Mouse (Mus musculus): ENCODE results near the gene Zfp423. TPM values are rescaled to one million over a fixed set of nuclear protein-coding genes. Genes with fewer than 3 reads are reported as not detected.

The Zfp423 gene
- polyA plus RNA-seq, 1 experiment from 2014 or later: 39.2 TPM

DNA sequence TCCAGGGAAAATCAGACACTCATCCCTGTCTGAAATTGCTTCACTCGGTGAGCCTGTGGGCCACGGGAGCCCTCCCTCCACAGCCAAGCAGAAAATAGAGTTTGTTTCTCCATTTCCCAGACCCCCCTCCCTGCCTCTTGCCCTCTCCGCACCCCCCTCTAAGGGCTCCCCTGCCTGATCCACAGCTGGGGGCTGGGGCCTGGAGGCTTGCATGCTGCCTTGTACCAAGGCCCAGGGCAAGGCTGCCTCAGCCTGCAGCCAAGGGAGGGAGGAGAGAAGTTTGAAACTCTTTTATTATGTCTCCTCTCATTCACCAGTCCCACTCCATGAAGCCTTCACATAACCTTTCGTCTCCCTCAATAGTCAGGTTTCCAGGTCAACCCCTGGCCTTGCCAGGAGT is 224.5 kb downstream of the Zfp423 start:
- 69% methylated on average over 4 of the region's 4 CpGs for WGBS

DNA sequence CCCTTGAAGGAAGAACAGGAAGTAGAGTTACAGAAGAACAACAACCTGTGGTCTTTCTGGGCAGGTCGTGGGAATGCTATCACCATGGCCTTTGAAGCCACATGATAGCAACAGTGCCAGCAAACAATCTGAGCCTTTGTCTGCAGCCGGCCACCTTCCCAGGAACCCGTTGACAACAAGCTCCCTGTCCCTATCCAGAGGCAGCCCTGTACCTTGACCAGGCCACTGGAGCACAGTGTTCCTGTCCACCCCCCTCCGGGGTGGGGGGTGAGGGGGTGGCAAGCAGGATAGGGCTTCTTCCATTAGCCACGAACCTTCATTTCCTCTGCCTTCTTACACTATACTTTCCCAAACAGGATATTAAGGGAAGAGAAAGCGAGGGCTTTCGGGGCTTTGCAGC is 224.9 kb downstream of the Zfp423 start:
- H3K4me1 ChIP-seq (ENCODE audit: control insufficient read depth, insufficient read depth, low read length): peaks cover 10% of the 10 kb centered on the region
- H3K4me3 ChIP-seq (ENCODE audit: low read depth, low read length): no peak overlapping the region
- no peak overlapping the region for H3K9ac ChIP-seq (ENCODE audit: low read length)
- H3K36me3 ChIP-seq (ENCODE audit: control insufficient read depth, insufficient read depth, low read length): no peaks in the 10 kb centered on the region; the same call in 1 of the 2 replicates
- H3K27me3 ChIP-seq (ENCODE audit: control insufficient read depth, insufficient read depth, low read length): no peaks in the 10 kb centered on the region
- WGBS: 71% methylated on average over 7 of the region's 7 CpGs
- ATAC-seq (ENCODE audit: insufficient number of reproducible peaks, low FRiP score, low TSS enrichment, low read depth) (no peak), DNase-seq (ENCODE audit: low spot score) (no peak)
- H3K27ac ChIP-seq (replicated peaks; ENCODE audit: low read depth, low read length): no peak overlapping the region
- H3K4me2 ChIP-seq (ENCODE audit: low read depth, severe bottlenecking): no peak overlapping the region
- no peaks in the 10 kb centered on the region for H3K9me3 ChIP-seq (ENCODE audit: control insufficient read depth, low read length)

More for the DNA sequence above, 224.5 kb downstream of the Zfp423 start:
- ATAC-seq (ENCODE audit: insufficient number of reproducible peaks, low FRiP score, low TSS enrichment, low read depth): no peak
- Histone ChIP-seq H3K4me3 (ENCODE audit: low read depth, low read length) (no peak overlapping the region), H3K27me3 (ENCODE audit: control insufficient read depth, insufficient read depth, low read length) (no peaks in the 10 kb centered on the region), H3K9me3 (ENCODE audit: control insufficient read depth, low read length) (no peaks in the 10 kb centered on the region), H3K4me1 (ENCODE audit: control insufficient read depth, insufficient read depth, low read length) (peaks cover 10% of the 10 kb centered on the region), H3K27ac (replicated peaks; ENCODE audit: low read depth, low read length) (no peak overlapping the region), H3K9ac (ENCODE audit: low read length) (peak overlapping the region; percentile 17; the same call in 1 of the 2 replicates), H3K36me3 (ENCODE audit: control insufficient read depth, insufficient read depth, low read length) (no peaks in the 10 kb centered on the region; the same call in 1 of the 2 replicates), H3K4me2 (ENCODE audit: low read depth, severe bottlenecking) (no peak overlapping the region)
- DNase-seq (ENCODE audit: low spot score): no peak

DNA sequence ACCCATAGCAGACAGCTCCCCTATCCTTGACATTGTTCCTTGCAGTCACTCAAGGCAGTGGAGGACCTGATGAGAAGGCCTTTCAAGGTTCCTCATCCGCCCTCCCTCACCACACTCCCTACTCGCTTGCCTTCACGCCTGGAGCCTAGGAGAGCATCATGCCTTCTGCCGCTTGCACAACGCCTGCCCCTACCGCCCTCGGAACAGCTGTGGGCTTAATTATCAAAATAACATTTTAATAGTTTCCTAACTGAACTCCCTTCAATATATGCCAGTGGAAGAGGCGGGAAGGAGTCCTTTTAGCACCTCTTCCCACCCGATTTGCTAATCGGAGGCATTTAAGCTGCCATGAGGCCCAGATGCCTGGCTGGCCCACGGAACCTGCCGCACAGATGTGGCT is 228.3 kb downstream of the Zfp423 start:
- no peak for ATAC-seq (ENCODE audit: insufficient number of reproducible peaks, low FRiP score, low TSS enrichment, low read depth)
- Histone ChIP-seq H3K4me3 (ENCODE audit: low read depth, low read length) (no peak overlapping the region), H3K9me3 (ENCODE audit: control insufficient read depth, low read length) (no peaks in the 10 kb centered on the region), H3K9ac (ENCODE audit: low read length) (no peak overlapping the region), H3K36me3 (ENCODE audit: control insufficient read depth, insufficient read depth, low read length) (no peaks in the 10 kb centered on the region; the same call in 1 of the 2 replicates), H3K4me2 (ENCODE audit: low read depth, severe bottlenecking) (no peak overlapping the region), H3K4me1 (ENCODE audit: control insufficient read depth, insufficient read depth, low read length) (peaks cover 10% of the 10 kb centered on the region), H3K27me3 (ENCODE audit: control insufficient read depth, insufficient read depth, low read length) (no peaks in the 10 kb centered on the region), H3K27ac (replicated peaks; ENCODE audit: low read depth, low read length) (no peak overlapping the region)
- 88% methylated on average over 12 of the region's 12 CpGs for whole genome bisulfite sequencing
- no peak for DNase-seq (ENCODE audit: low spot score)

DNA sequence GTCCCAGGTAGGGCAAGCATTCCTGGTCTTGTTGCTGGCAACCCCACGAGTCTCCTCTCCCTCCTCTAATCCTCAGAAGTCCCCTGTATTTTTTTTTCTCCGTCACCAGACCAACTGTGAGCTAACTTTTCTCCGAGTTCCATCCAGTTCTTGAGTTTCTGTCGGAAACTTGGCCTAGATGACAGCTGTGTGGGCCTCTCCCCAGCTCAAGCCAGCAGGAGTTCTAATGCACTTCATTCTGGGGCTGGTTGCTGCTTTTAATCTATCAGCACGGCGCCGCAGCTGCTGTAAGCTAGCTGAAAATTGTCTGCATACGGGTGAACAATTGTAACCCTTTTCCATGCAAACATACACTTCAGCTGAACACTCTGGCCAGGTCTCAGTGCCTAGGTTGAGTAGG is 236.4 kb downstream of the Zfp423 start:
- H3K4me1 ChIP-seq (ENCODE audit: control insufficient read depth, insufficient read depth, low read length): peaks cover 2% of the 10 kb centered on the region
- ATAC-seq (ENCODE audit: insufficient number of reproducible peaks, low FRiP score, low TSS enrichment, low read depth) (no peak), DNase-seq (ENCODE audit: low spot score) (no peak)
- no peak overlapping the region for H3K4me2 ChIP-seq (ENCODE audit: low read depth, severe bottlenecking)
- H3K9ac ChIP-seq (ENCODE audit: low read length): no peak overlapping the region
- no peaks in the 10 kb centered on the region for H3K36me3 ChIP-seq (ENCODE audit: control insufficient read depth, insufficient read depth, low read length)
- no peaks in the 10 kb centered on the region for H3K9me3 ChIP-seq (ENCODE audit: control insufficient read depth, low read length)
- no peaks in the 10 kb centered on the region for H3K27me3 ChIP-seq (ENCODE audit: control insufficient read depth, insufficient read depth, low read length)
- H3K27ac ChIP-seq (replicated peaks; ENCODE audit: low read depth, low read length): peak overlapping the region; percentile 5; the same call in 1 of the 2 replicates
- H3K4me3 ChIP-seq (ENCODE audit: low read depth, low read length): no peak overlapping the region
- WGBS: 51% methylated on average over 8 of the region's 8 CpGs

DNA sequence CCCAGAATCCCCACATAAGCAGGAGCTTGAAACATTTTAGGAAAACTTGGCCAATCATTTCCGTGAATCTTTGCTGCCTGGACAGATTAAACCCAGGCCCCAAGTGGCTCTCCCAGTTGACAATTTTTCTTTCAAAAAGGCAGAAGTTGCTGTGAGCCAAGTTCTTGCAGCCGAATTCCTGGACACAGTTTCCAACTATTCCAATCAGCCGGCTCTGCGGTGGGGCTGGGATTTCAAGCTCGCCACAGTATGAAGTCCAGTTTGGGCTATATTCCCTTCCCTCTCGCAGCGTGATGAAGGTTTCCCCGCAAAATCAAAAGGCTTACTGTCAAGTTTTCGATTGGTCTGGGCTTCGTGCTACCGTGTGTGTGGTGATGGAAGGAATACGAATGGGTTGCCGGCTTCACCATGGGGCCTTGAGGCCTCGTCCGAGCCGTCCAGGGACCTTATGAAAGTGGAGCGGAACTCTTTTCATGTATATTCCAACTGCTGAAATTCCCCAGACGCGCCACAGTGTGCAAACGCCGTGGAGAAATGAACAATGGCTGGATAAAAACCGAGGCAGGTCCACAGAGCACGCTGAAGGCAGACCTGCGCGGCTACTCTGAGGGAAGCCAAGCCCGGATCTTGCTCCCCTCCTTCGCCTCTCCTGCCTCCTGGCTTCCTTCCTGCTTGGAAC is 240.1 kb downstream of the Zfp423 start:
- no peak overlapping the region for H3K4me2 ChIP-seq (ENCODE audit: low read depth, severe bottlenecking)

DNA sequence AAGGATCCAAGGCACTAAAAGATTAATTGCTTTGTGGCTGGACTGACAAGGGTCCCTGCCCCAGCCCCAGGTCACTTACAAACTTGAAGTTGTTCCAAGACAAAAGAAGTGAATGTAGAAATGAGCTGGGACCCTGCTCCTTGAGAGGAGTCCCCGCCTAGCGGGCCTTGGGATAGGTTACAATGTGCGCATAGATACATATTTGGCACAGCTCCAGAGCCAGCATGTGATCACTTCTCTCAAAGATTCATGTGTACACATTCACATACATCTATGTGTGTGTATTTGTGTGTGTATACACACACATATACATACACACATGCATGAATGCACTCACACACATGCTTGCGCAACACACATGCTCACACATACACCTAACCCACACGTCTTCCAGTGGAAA is 241.9 kb downstream of the Zfp423 start:
- no peak overlapping the region for H3K4me2 ChIP-seq (ENCODE audit: low read depth, severe bottlenecking)
- no peak overlapping the region for H3K4me3 ChIP-seq (ENCODE audit: low read depth, low read length)
- H3K9ac ChIP-seq (ENCODE audit: low read length): no peak overlapping the region
- 85% methylated on average over 5 of the region's 5 CpGs for WGBS
- no peaks in the 10 kb centered on the region for H3K27me3 ChIP-seq (ENCODE audit: control insufficient read depth, insufficient read depth, low read length)
- DNase-seq (ENCODE audit: low spot score) (no peak), ATAC-seq (ENCODE audit: insufficient number of reproducible peaks, low FRiP score, low TSS enrichment, low read depth) (no peak)
- no peaks in the 10 kb centered on the region for H3K36me3 ChIP-seq (ENCODE audit: control insufficient read depth, insufficient read depth, low read length)
- H3K9me3 ChIP-seq (ENCODE audit: control insufficient read depth, low read length): no peaks in the 10 kb centered on the region
- peaks cover 28% of the 10 kb centered on the region for H3K4me1 ChIP-seq (ENCODE audit: control insufficient read depth, insufficient read depth, low read length)
- no peak overlapping the region for H3K27ac ChIP-seq (replicated peaks; ENCODE audit: low read depth, low read length)

More for the DNA sequence above, 240.1 kb downstream of the Zfp423 start:
- ATAC-seq (ENCODE audit: insufficient number of reproducible peaks, low FRiP score, low TSS enrichment, low read depth): no peak
- no peak for DNase-seq (ENCODE audit: low spot score)
- H3K9me3 ChIP-seq (ENCODE audit: control insufficient read depth, low read length): no peaks in the 10 kb centered on the region
- WGBS: 84% methylated on average over 27 of the region's 27 CpGs
- no peak overlapping the region for H3K4me3 ChIP-seq (ENCODE audit: low read depth, low read length)
- peaks cover 28% of the 10 kb centered on the region for H3K4me1 ChIP-seq (ENCODE audit: control insufficient read depth, insufficient read depth, low read length)
- H3K27me3 ChIP-seq (ENCODE audit: control insufficient read depth, insufficient read depth, low read length): no peaks in the 10 kb centered on the region
- H3K9ac ChIP-seq (ENCODE audit: low read length): no peak overlapping the region
- no peak overlapping the region for H3K27ac ChIP-seq (replicated peaks; ENCODE audit: low read depth, low read length)
- no peaks in the 10 kb centered on the region for H3K36me3 ChIP-seq (ENCODE audit: control insufficient read depth, insufficient read depth, low read length)

DNA sequence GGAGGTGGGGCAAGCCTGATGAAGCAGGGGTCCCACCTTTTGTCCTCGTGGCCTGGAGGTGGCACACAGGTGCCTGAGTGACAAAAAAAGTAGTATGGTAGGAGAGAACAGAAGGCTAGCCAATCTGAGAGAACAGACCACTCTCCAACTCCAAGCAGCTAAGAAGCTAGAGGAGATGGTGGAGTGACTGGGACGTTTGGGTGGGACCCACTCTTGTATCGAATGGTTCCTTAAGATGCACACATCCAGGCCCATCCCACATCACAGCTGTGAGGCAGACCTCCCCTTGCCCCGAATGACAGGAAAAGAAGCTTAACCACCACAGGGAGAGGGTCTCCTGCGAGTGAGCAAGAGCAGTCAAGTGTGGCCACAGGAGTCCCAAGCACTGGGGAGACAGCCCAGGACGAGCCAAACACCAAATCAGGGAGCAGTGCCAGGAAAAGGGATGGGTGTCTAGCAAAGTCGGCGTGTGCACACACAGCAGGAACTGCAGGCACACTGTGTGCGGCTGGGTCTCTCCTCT is 242.6 kb downstream of the Zfp423 start:
- Histone ChIP-seq H3K27ac (replicated peaks; ENCODE audit: low read depth, low read length) (peak overlapping the region; percentile 76), H3K9me3 (ENCODE audit: control insufficient read depth, low read length) (no peaks in the 10 kb centered on the region), H3K36me3 (ENCODE audit: control insufficient read depth, insufficient read depth, low read length) (no peaks in the 10 kb centered on the region), H3K4me1 (ENCODE audit: control insufficient read depth, insufficient read depth, low read length) (peaks cover 28% of the 10 kb centered on the region), H3K4me3 (ENCODE audit: low read depth, low read length) (no peak overlapping the region), H3K4me2 (ENCODE audit: low read depth, severe bottlenecking) (peak overlapping the region; percentile 36), H3K27me3 (ENCODE audit: control insufficient read depth, insufficient read depth, low read length) (no peaks in the 10 kb centered on the region), H3K9ac (ENCODE audit: low read length) (peak overlapping the region; percentile 27)
- DNase-seq (ENCODE audit: low spot score) (no peak), ATAC-seq (ENCODE audit: insufficient number of reproducible peaks, low FRiP score, low TSS enrichment, low read depth) (0 out of 2 replicates have a peak, but pooled peaks have one; percentile 31)
- WGBS: 27% methylated on average over 9 of the region's 9 CpGs

DNA sequence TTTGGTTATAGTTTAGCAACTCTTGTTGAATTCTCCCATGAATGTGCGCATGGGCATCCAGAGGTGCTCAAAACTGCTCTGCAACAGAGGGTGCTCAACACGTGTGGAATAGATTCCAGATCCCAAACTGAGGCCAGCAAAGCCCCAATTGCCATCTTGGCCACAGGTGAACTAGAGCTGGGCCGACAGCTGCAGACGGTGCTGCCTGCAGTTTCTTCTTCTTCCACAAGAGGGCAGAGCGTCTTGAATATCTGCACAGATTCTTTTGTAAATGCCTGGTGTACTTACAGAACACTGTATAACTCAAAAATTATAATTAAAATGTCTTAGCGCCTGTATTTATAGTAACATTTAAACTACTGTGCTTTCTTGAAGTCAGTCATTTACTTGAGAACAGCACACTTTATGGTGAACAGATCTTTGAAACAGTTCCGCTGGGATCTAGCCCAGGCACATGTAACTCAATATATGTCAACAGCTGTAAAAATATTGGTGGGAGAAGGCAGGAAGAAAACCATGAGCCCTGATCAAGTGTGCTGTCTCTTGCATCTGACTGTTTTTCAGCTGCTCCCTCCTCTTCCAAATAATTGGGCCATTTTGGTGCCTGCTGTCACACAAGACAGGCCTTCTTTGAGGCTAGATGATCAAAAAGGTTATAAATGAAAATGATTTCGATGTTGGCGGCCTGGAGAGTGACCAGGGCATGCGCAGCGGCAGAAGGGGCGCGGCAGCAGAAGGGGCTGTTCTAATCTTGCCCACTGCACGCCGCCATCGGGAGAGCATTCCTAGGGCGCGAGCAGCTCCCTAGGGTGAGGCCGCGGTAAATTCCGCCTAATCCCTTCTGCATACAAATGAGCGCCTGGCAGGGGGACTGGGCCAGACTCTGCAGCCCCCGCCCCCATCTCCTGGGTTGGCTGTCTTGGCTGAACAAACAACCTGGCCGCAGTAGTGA is 243.4 kb downstream of the Zfp423 start:
- ATAC-seq (ENCODE audit: insufficient number of reproducible peaks, low FRiP score, low TSS enrichment, low read depth): peak; percentile 73
- Histone ChIP-seq H3K36me3 (ENCODE audit: control insufficient read depth, insufficient read depth, low read length) (no peaks in the 10 kb centered on the region), H3K9me3 (ENCODE audit: control insufficient read depth, low read length) (no peaks in the 10 kb centered on the region), H3K27ac (replicated peaks; ENCODE audit: low read depth, low read length) (peak overlapping the region; percentile 76), H3K9ac (ENCODE audit: low read length) (peak overlapping the region; percentile 30; the same call in 1 of the 2 replicates), H3K4me1 (ENCODE audit: control insufficient read depth, insufficient read depth, low read length) (peaks cover 28% of the 10 kb centered on the region), H3K4me3 (ENCODE audit: low read depth, low read length) (no peak overlapping the region), H3K27me3 (ENCODE audit: control insufficient read depth, insufficient read depth, low read length) (no peaks in the 10 kb centered on the region), H3K4me2 (ENCODE audit: low read depth, severe bottlenecking) (peak overlapping the region; percentile 36)
- WGBS: 7% methylated on average over 24 of the region's 24 CpGs
- DNase-seq (ENCODE audit: low spot score): peak; percentile 89
